Mouse (Mus musculus) layer of hippocampus, adult 9-11 months (tissue): ENCODE measurements around the gene Slc11a1.
"Not testable (repeated sequence)": the region's sequence is repeated elsewhere in the genome, so short reads cannot be mapped to it uniquely, and the experiment has no call there.

Experiments
- DNase-seq: peaks from one replicate; pipeline ENCODE4 v3.0.0; 2022

Gene Slc11a1

GRCm38 (mm10) chr1:74388398-74388920 lies 13.5 kb downstream of the Slc11a1 start:
- no peak for DNase-seq

- no peak for DNase-seq
These were observed 14.9 kb downstream of the Slc11a1 start for GRCm38 (mm10) chr1:74389831-74390286.

GRCm38 (mm10) chr1:74390287-74390906 lies 15.4 kb downstream of the Slc11a1 start:
- no peak for DNase-seq

DNA sequence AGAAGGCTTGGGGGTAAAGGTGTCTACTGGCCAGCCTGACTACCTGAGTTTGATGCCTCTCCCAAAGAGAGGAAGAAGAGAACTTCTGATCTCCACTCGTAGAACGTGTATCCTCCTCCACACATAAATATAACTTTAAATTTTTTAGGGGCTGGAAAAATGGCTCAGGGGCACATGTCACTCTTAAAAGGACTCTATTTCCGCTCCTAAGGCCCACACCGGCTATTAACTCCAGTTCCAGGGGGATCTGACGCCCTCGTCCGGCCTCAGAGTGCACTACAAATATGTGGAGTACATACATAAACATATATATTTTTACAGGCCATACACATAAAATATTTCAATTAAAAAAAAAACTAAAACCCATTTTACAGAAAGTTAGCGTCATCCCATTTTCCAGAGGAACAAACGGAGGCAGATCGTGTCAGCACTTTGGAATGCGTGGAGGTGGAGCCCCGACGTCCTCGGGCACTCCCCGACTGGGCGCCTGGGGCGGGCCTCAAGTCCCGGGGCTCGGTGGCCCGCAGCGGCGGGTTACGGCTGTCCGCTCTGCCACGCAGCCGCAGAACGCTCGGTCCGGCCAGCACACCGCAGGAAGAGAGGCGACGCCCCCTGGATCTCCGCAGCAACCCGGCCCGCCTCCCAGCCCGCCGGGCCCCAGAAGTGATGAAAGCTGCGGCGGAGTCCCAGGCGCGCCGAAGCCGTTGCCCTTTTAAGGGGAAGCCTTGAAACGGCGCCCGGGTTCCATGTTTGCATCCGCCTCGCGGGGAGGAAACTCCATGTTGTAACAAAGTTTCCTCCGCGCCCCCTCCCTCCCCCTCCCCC lies 16.1 kb downstream of the Slc11a1 start, which contains the start of gene Ctdsp1:
Gene Ctdsp1 (plus strand): TSS at position 586 of the 825 bp plus-strand sequence.
- DNase-seq: peak; percentile 96

DNA sequence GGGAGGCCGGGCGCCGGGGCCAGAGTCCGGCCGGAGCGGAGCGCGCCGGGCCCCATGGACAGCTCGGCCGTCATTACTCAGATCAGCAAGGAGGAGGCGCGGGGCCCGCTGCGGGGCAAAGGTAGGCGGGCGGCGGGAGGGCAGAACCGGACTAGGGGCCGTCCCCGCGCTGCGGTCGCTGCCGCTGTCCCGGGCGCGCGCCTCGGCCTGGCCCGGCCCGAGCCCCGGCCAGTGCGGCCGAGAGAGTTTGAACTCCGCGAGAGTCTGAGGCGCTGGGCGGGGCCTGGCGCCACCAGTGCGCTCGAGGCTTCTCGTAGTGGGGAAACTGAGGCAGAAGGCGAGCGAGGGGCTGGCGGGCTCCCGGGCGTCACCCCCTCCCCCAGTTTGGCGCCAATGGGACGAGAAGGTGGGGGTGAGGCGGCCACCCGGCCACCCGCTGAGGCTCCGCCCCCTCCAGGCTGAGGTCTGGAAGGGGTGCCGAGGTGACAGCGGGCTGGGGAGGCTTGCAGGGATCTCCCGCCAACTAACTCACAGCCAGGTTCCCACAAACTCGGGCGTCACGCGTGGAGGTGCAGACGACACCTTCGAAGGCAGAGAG lies 16.9 kb downstream of the Slc11a1 start:
- DNase-seq: no peak

GRCm38 (mm10) chr1:74392446-74392994 lies 17.5 kb downstream of the Slc11a1 start:
- DNase-seq: no peak

DNA sequence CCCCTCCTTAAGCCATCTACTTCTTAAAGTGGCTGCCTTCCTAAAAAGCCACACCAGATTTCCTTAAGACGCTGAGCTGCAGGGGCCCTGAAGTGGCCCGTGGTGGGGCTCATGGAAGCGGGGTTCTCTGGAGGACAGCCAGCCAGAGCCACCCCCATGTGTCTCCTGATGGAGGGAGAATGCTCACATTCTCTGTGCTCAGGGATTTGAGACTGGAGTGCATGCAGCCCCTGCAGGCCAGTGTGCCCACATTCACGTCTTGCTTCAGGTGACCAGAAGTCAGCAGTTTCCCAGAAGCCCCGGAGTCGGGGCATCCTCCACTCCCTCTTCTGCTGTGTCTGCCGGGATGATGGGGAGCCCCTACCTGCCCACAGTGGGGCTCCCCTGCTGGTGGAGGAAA lies 18.0 kb downstream of the Slc11a1 start:
- no peak for DNase-seq

DNA sequence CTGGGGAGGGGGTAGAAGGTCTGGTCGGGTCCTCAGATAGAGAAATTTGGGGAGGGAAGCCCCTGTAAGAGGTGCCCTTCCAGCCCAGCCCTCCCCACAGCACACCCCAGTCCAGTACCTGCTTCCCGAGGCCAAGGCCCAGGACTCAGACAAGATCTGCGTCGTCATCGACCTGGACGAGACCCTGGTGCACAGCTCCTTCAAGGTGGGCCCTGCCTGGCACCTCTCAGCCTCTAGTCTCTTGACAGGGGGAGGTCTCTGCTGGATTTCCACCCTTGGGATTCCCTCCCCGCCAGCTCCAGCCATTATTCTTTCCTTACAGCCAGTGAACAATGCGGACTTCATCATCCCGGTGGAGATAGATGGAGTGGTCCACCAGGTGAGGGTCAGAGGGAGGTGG lies 18.7 kb downstream of the Slc11a1 start:
- DNase-seq: no peak

GRCm38 (mm10) chr1:74394311-74394710 lies 19.3 kb downstream of the Slc11a1 start:
- no peak for DNase-seq

DNA sequence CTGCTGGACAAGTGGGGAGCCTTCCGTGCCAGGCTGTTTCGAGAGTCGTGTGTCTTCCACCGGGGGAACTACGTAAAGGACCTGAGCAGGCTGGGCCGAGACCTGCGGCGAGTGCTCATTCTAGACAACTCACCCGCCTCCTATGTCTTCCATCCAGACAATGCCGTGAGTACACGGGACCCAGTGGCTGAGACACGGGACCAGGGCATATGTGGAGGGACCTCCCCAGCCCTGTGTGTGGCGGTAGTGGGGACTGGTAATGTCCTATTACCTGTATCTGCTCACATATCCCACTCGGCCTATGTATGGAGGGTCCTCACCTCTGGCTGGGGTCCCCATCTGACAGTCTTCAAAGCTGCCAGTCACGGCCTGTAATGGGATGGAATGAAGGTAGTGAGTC lies 19.9 kb downstream of the Slc11a1 start:
- no peak for DNase-seq

GRCm38 (mm10) chr1:74395290-74395689 lies 20.3 kb downstream of the Slc11a1 start:
- no peak for DNase-seq

DNA sequence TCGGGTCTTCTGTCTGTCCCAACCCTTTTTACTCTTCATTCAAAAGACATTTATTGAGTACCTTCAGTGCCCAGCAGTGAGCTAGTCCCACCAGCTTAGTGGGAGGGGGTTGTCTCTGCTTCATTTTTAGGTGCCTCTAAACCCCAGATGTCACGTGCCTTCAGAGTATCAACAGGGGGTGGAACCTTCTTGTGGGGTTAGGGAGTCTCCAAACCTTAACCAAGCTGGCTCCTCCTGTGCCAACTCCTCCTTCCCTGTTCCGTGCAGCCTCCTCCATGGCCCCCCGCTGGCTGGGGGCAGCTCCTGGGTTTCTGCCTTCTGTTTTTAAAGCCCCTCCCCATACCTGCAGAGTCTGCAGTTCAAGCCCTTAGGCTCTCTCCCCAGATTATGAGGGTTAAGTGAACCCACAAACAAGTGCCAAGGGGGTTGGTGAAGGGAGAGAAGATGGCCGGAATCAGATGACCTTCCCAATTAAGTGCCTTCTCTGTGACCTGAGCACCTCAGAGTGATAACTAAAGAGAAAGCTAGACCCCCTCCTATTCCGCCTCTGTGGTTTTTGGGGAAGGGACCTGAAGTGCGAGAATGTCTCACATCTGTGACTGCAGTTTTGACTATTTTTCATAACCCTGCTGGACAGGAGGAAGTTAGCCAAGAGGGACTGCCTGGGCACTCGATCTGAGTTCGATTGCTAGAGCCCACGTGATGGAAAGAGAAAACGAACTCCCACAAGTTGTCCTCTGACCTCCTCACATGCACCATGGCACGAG lies 21.6 kb downstream of the Slc11a1 start:
- DNase-seq: not testable (repeated sequence)

DNA sequence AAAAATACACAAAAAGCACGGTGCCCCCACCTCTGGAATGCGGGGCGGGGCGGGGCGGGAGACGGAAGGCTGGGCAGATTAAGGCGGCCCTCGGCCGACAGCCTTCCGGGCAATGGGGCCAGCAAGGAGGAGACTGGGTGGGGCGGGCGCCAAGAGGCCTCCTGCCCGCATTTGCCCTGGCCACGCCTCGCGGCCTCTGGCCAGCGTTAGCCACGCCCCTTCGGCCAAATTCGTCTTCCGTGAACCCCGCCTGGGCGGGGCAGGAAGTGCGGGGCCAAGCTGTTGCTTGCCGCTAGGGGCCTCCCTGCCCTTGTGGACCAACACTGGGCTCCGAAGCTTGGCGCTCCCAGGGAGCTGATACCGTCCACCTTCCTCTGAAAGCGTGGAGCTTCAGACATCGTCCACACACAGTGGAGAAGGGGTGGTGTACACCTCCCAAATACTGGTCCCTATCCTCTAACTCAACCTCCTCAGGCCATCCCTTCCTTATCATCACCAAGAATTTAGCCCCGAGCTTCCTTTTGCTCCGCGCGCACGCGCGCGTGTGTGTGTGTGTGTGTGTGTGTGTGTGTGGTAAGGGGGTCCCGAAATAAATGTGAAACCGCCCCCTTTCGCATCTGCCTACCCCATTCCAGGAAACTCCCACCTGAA lies 22.4 kb downstream of the Slc11a1 start:
- peak; percentile 96 for DNase-seq

- no peak for DNase-seq
These were observed 23.0 kb downstream of the Slc11a1 start for GRCm38 (mm10) chr1:74397919-74398451.

DNA sequence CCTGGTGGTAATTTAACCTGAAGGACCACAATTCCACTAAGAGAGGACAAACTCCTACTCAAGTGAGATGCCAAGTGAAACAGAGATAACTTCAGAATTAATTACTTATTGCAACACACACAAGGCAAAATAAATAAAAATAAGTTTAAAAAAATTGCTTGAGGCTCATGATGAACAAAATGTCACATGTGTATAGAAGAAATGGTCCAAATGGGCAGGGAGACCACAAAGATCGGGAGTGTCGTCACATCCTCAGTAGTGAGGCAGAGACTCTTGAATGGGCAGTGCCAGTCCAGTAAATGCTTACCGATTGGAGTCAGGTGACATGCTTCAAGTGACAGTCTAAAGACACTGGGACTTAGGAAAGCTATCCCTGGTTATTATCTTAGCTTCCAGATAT lies 25.5 kb downstream of the Slc11a1 start:
- DNase-seq: no peak

- no peak for DNase-seq
These were observed 26.2 kb downstream of the Slc11a1 start for GRCm38 (mm10) chr1:74401015-74401702.

DNA sequence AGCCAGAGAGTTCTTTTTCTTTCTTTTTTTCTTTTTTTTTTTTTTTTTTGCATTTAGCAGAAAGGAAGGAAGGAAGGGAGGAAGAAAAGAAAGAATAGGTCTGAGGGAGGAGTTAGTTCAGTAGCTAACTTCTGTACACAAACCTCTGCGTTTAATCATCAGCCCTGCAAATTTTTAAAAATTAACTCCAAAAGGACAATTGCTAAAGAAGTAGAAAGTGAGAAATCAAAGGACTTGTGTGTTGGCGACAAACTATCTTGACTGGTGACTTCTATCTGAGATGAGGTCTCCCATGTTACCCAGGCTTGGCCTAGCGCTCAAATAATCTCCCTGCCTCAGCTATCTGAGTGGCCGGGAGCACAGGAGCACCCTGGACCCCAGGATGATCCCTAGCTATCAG lies 29.2 kb downstream of the Slc11a1 start:
- no peak for DNase-seq

DNA sequence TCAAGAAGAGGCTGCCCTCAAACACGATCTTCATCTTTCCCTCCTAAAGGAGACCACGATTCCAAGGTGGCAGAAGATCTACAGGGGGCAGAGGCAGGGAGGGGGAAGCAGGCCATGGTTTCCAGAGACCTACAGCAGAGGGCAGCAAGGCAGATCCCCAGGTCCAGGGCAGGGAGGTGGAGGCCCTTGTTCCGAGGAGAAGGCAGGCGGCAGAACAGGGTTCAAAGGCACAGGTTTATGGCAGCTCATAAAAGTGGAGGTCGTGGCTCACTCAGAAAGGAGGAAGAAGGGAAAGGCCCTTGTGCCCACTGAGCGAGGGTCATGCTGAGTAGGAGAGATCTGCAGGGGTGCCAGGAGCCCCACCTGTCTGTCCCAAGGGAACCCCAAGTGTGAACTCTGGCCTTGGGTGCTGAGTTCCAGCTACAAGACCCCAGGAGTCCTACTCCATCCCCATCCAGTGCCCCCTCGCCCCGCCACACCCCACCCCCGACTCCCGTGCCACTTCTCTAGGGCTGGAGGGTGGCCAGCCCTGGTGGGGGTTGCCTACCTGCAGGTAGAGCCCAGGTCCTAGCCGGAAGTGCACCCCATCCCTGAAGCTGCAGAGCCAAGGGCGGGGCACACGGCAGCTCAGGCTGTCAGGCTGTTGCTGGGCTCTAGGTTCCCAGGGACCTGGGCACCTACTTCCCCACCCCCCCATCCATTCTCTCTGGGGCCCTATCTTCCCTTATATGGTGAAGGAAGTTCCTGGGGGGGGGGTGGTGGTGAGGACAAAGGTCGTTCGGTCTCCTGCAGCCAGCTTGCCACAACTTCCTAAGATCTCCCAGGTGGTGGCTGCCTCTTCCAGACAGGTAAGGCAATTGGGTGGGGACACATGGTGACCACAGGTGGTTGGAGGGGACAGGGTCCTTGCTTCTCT lies 33.9 kb downstream of the Slc11a1 start, which contains the start of gene Vil1:
Gene Vil1 (plus strand): TSS at position 788 of the 916 bp plus-strand sequence.
- no peak for DNase-seq

DNA sequence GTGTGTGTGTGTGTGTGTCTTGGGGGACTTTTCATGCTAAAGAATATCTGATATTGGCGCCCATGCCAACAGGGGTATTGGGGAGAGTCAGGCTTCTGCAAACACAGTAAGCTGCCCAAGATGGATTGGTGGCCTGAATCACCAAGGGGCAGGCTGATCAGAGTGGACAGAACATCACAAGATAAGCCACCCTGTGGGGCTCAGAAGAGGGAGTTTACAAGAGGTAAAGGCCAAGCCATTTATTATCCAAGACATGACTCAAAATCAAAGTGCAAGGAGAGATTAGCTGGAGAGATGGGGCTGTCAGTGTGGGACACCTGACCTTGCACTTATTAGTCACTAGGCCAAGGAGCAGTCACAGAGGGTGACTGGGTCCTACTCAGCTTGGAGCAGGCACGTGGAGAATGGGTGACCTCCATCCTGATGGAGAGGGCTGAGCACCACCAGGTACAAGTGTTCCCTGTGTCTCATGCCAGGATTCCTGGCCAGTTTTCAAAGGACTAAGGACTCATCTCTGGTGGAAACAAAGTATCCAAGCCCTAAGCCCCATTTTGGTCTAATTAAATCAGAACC lies 36.8 kb downstream of the Slc11a1 start:
- DNase-seq: no peak
